Mouse (Mus musculus): ENCODE results near the gene Lmbrd2. TPM values are rescaled to one million over a fixed set of nuclear protein-coding genes. Genes with fewer than 3 reads are reported as not detected.

The Lmbrd2 gene
- polyA plus RNA-seq, 1 experiment from 2014 or later = 3.7 TPM

GRCm38 (mm10) chr15:9131499-9131888 lies 8.9 kb upstream of the Lmbrd2 start:
- no peak for TF ChIP-seq CTCF (IDR thresholded peaks at IDR 0.05; ENCODE audit: low read depth)
- Histone ChIP-seq H3K9me3 (replicated peaks; ENCODE audit: low read length) (no peaks in the 10 kb centered on the region), H3K4me2 (ENCODE audit: low read length) (no peak overlapping the region), H3K36me3 (ENCODE audit: insufficient read depth, low read length) (peaks cover 16% of the 10 kb centered on the region), H3K4me3 (replicated peaks; ENCODE audit: low read depth, low read length) (no peak overlapping the region), H3K27me3 (ENCODE audit: insufficient read depth, low read length) (no peaks in the 10 kb centered on the region), H3K27ac (no peak overlapping the region), H3K9ac (ENCODE audit: low read depth, low read length) (no peak overlapping the region), H3K4me1 (replicated peaks; ENCODE audit: insufficient read depth, low read length) (no peaks in the 10 kb centered on the region; the same call in 1 of the 2 replicates)
- WGBS = 78% methylated on average over 4 of the region's 4 CpGs
- DNase-seq (ENCODE audit: low spot score) = no peak
- ATAC-seq (replicated peaks; ENCODE audit: low FRiP score, low read depth) = no peak

GRCm38 (mm10) chr15:9132693-9133443 lies 7.5 kb upstream of the Lmbrd2 start:
- Histone ChIP-seq H3K4me3 (replicated peaks; ENCODE audit: low read depth, low read length) (no peak overlapping the region), H3K36me3 (ENCODE audit: insufficient read depth, low read length) (peaks cover 6% of the 10 kb centered on the region; the same call in 1 of the 2 replicates), H3K4me2 (ENCODE audit: low read length) (no peak overlapping the region), H3K4me1 (replicated peaks; ENCODE audit: insufficient read depth, low read length) (no peaks in the 10 kb centered on the region; the same call in 1 of the 2 replicates), H3K27me3 (ENCODE audit: insufficient read depth, low read length) (no peaks in the 10 kb centered on the region), H3K9me3 (replicated peaks; ENCODE audit: low read length) (no peaks in the 10 kb centered on the region), H3K9ac (ENCODE audit: low read depth, low read length) (no peak overlapping the region), H3K27ac (no peak overlapping the region)
- no peak for TF ChIP-seq CTCF (IDR thresholded peaks at IDR 0.05; ENCODE audit: low read depth)
- DNase-seq (ENCODE audit: low spot score) (no peak), ATAC-seq (replicated peaks; ENCODE audit: low FRiP score, low read depth) (no peak)
- WGBS = 82% methylated on average over 13 of the region's 13 CpGs

GRCm38 (mm10) chr15:9134891-9135507 lies 5.4 kb upstream of the Lmbrd2 start:
- DNase-seq (ENCODE audit: low spot score) (peak; percentile 54), ATAC-seq (replicated peaks; ENCODE audit: low FRiP score, low read depth) (no peak)
- peaks cover 3% of the 10 kb centered on the region; the same call in 1 of the 2 replicates for H3K4me1 ChIP-seq (replicated peaks; ENCODE audit: insufficient read depth, low read length)
- H3K9me3 ChIP-seq (replicated peaks; ENCODE audit: low read length) = no peaks in the 10 kb centered on the region
- peak overlapping the region; percentile 37; the same call in 1 of the 2 replicates for H3K27ac ChIP-seq
- H3K4me2 ChIP-seq (ENCODE audit: low read length) = no peak overlapping the region
- H3K27me3 ChIP-seq (ENCODE audit: insufficient read depth, low read length) = no peaks in the 10 kb centered on the region
- whole genome bisulfite sequencing = 53% methylated on average over 6 of the region's 6 CpGs
- no peak for TF ChIP-seq CTCF (IDR thresholded peaks at IDR 0.05; ENCODE audit: low read depth)
- no peak overlapping the region for H3K4me3 ChIP-seq (replicated peaks; ENCODE audit: low read depth, low read length)
- no peak overlapping the region for H3K9ac ChIP-seq (ENCODE audit: low read depth, low read length)
- peaks cover 3% of the 10 kb centered on the region; the same call in 1 of the 2 replicates for H3K36me3 ChIP-seq (ENCODE audit: insufficient read depth, low read length)

- DNase-seq (ENCODE audit: low spot score) = no peak
- no peak overlapping the region for H3K27ac ChIP-seq
These were observed 903 bp upstream of the Lmbrd2 start for GRCm38 (mm10) chr15:9139447-9139846.

GRCm38 (mm10) chr15:9140684-9141171 lies 378 bp downstream of the Lmbrd2 start:
- Histone ChIP-seq H3K27ac (peak overlapping the region; percentile 87), H3K9me3 (replicated peaks; ENCODE audit: low read length) (no peaks in the 10 kb centered on the region), H3K4me2 (ENCODE audit: low read length) (peak overlapping the region; percentile 69), H3K4me1 (replicated peaks; ENCODE audit: insufficient read depth, low read length) (0 out of 2 replicates have a peak, but pooled peaks cover 3% of the 10 kb centered on the region), H3K36me3 (ENCODE audit: insufficient read depth, low read length) (no peaks in the 10 kb centered on the region), H3K9ac (ENCODE audit: low read depth, low read length) (peak overlapping the region; percentile 75), H3K4me3 (replicated peaks; ENCODE audit: low read depth, low read length) (peak overlapping the region; percentile 96), H3K27me3 (ENCODE audit: insufficient read depth, low read length) (no peaks in the 10 kb centered on the region)
- DNase-seq (ENCODE audit: low spot score) = peak; percentile 54
- peak; percentile 86 for ATAC-seq (replicated peaks; ENCODE audit: low FRiP score, low read depth)
- WGBS = under 1% methylated on average over 37 of the region's 37 CpGs
- TF ChIP-seq CTCF (IDR thresholded peaks at IDR 0.05; ENCODE audit: low read depth) = no peak

More at GRCm38 (mm10) chr15:9139447-9139846, 903 bp upstream of the Lmbrd2 start:
- peak overlapping the region; percentile 96 for H3K4me3 ChIP-seq (replicated peaks; ENCODE audit: low read depth, low read length)
- H3K36me3 ChIP-seq (ENCODE audit: insufficient read depth, low read length) = no peaks in the 10 kb centered on the region
- no peak for TF ChIP-seq CTCF (IDR thresholded peaks at IDR 0.05; ENCODE audit: low read depth)
- peaks cover 3% of the 10 kb centered on the region; the same call in 1 of the 2 replicates for H3K4me1 ChIP-seq (replicated peaks; ENCODE audit: insufficient read depth, low read length)
- no peak for ATAC-seq (replicated peaks; ENCODE audit: low FRiP score, low read depth)
- peak overlapping the region; percentile 64 for H3K9ac ChIP-seq (ENCODE audit: low read depth, low read length)
- H3K9me3 ChIP-seq (replicated peaks; ENCODE audit: low read length) = no peaks in the 10 kb centered on the region
- H3K27me3 ChIP-seq (ENCODE audit: insufficient read depth, low read length) = no peaks in the 10 kb centered on the region
- 11% methylated on average over 10 of the region's 10 CpGs for WGBS
- H3K4me2 ChIP-seq (ENCODE audit: low read length) = peak overlapping the region; percentile 56

GRCm38 (mm10) chr15:9155325-9155724 lies 15.0 kb downstream of the Lmbrd2 start, which contains the start of gene Skp2:
Skp2 (minus strand) TSS chr15:9155425.
- Histone ChIP-seq H3K4me1 (replicated peaks; ENCODE audit: insufficient read depth, low read length) (no peaks in the 10 kb centered on the region), H3K27ac (no peak within 1 kb of the TSS), H3K27me3 (ENCODE audit: insufficient read depth, low read length) (no peaks in the 10 kb centered on the region), H3K9ac (ENCODE audit: low read depth, low read length) (no peak within 1 kb of the TSS), H3K36me3 (ENCODE audit: insufficient read depth, low read length) (peaks cover 19% of the 10 kb centered on the region; the same call in 1 of the 2 replicates), H3K4me2 (ENCODE audit: low read length) (no peak within 1 kb of the TSS), H3K9me3 (replicated peaks; ENCODE audit: low read length) (no peaks in the 10 kb centered on the region), H3K4me3 (replicated peaks; ENCODE audit: low read depth, low read length) (no peak within 1 kb of the TSS)
- DNase-seq (ENCODE audit: low spot score) = no peak
- no peak for ATAC-seq (replicated peaks; ENCODE audit: low FRiP score, low read depth)
- TF ChIP-seq CTCF (IDR thresholded peaks at IDR 0.05; ENCODE audit: low read depth) = no peak

Measured in kidney, postnatal 0 days (tissue).